Mouse (Mus musculus): ENCODE data around the gene AI413582.

DNA sequence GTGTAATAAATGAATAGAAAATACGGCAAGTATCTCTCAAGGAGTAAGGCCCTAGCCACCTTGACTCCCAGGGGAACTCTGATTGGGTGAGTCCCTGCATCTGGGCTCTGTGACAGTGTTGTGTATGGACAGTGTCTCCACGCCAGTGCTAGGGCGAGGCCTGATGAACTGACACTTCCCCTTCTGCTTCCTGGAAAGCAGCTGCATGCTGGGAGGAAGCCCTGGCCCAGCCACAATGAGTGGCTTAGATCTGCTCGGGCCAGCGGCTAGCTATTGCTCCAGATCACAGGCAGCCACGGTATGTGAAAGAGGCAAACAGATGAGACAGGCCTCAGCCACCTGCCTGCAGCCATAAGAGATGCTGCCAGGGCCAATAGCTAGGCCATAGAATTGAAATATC lies 38.4 kb downstream of the AI413582 start:
- TF ChIP-seq CTCF (IDR thresholded peaks at IDR 0.05; ENCODE audit: control insufficient read depth, insufficient read depth, insufficient replicate concordance, low read depth, low read length) (no peak), POLR2A (IDR thresholded peaks at IDR 0.05; ENCODE audit: control insufficient read depth, low read depth, low read length) (no peak)

Data from testis, adult 2 months (tissue).